Comparison of ENCODE assay signal across 25 mouse cellular contexts in genomic region chr6:45536999-45537398, GRCm38 (mm10).
DNase-seq lines count a peak whose midpoint lies in the region; ATAC-seq and TF ChIP-seq lines count a peak whose summit lies in the region.
"Had no signal": no experiment of that assay in that cellular context is flagged by ENCODE, and none has a peak within 500 bp of the region (broad histone marks: within the 10 kb centered on the region; RNA-seq: fewer than 3 reads in every experiment).

No protein-coding gene starts in this region.

- no peak for TF ChIP-seq CTCF in midbrain, postnatal 0 days (IDR thresholded peaks at IDR 0.05)
- TF ChIP-seq CTCF in brain, embryonic 14.5 days (IDR thresholded peaks at IDR 0.05; ENCODE audit: borderline replicate concordance, extremely low read depth, insufficient read depth, insufficient read length), result no peak
- TF ChIP-seq CTCF in intestine, postnatal 0 days (IDR thresholded peaks at IDR 0.05; ENCODE audit: low read depth), result no peak

- H3K9ac ChIP-seq in hindbrain, embryonic 16.5 days (ENCODE audit: low read depth, low read length), result no peak overlapping the region
- H3K9ac ChIP-seq in hindbrain, embryonic 14.5 days, result no peak overlapping the region
- no peak overlapping the region for H3K9ac ChIP-seq in midbrain, postnatal 0 days (replicated peaks; ENCODE audit: low read length, poor library complexity, severe bottlenecking)
- H3K9ac ChIP-seq in midbrain, embryonic 16.5 days (ENCODE audit: low read depth, low read length), result no peak overlapping the region
- H3K9ac ChIP-seq in intestine, postnatal 0 days (ENCODE audit: low read depth, low read length), result no peak overlapping the region
- H3K9ac ChIP-seq: embryonic facial prominence, embryonic 13.5 days; forebrain, embryonic 12.5 days; forebrain, embryonic 15.5 days; heart, embryonic 12.5 days; heart, embryonic 15.5 days; hindbrain, embryonic 13.5 days had no signal

- 0 out of 2 replicates have a peak, but pooled peaks have one; percentile 34 for ATAC-seq in hindbrain, embryonic 16.5 days
- ATAC-seq in hindbrain, embryonic 14.5 days (ENCODE audit: low FRiP score), result no peak
- ATAC-seq in midbrain, postnatal 0 days (ENCODE audit: low FRiP score), result no peak
- no peak for ATAC-seq in midbrain, embryonic 16.5 days
- no peak for ATAC-seq in intestine, postnatal 0 days
- ATAC-seq: CD4-positive, CD25-positive, alpha-beta regulatory T cell, adult 4 months; forebrain, embryonic 15.5 days had no signal

- H3K9me3 ChIP-seq in hindbrain, embryonic 16.5 days (ENCODE audit: control insufficient read depth, low read length), result no peaks in the 10 kb centered on the region
- no peaks in the 10 kb centered on the region for H3K9me3 ChIP-seq in hindbrain, embryonic 14.5 days (ENCODE audit: control insufficient read depth, low read length)
- H3K9me3 ChIP-seq in midbrain, postnatal 0 days (ENCODE audit: low read length), result no peaks in the 10 kb centered on the region
- no peaks in the 10 kb centered on the region for H3K9me3 ChIP-seq in midbrain, embryonic 16.5 days (replicated peaks; ENCODE audit: control insufficient read depth, low read length, poor library complexity, severe bottlenecking)
- no peaks in the 10 kb centered on the region for H3K9me3 ChIP-seq in intestine, postnatal 0 days (ENCODE audit: control insufficient read depth)
- H3K9me3 ChIP-seq: embryonic facial prominence, embryonic 10.5 days; embryonic facial prominence, embryonic 13.5 days; forebrain, embryonic 12.5 days; forebrain, embryonic 15.5 days; heart, embryonic 12.5 days; heart, embryonic 15.5 days; hindbrain, embryonic 10.5 days; hindbrain, embryonic 13.5 days had no signal

- no peak for DNase-seq in hindbrain, embryonic 14.5 days (ENCODE audit: low spot score)
- peak; percentile 2 for DNase-seq in midbrain, postnatal 0 days (ENCODE audit: low spot score)
- DNase-seq in brain, embryonic 14.5 days (ENCODE audit: low read depth), result peak; percentile 29
- DNase-seq: adrenal gland, adult 8-10 months; adrenal gland, postnatal 25 days; cerebellum, adult 18-20 months; cerebellum, adult 9-10 months; embryo, embryonic 11 days; gastrocnemius, postnatal 25 days; heart, adult 18-20 months; heart, postnatal 10 days; heart, postnatal 36 days had no signal

- no peaks in the 10 kb centered on the region for H3K27me3 ChIP-seq in hindbrain, embryonic 16.5 days (replicated peaks; ENCODE audit: control insufficient read depth, insufficient read depth, low read length)
- H3K27me3 ChIP-seq in hindbrain, embryonic 14.5 days (ENCODE audit: control insufficient read depth, insufficient read depth, low read length), result no peaks in the 10 kb centered on the region
- no peaks in the 10 kb centered on the region for H3K27me3 ChIP-seq in midbrain, postnatal 0 days (ENCODE audit: insufficient read depth, low read length)
- no peaks in the 10 kb centered on the region for H3K27me3 ChIP-seq in midbrain, embryonic 16.5 days (ENCODE audit: control insufficient read depth, insufficient read depth, low read depth, low read length)
- H3K27me3 ChIP-seq in intestine, postnatal 0 days (replicated peaks; ENCODE audit: control insufficient read depth, insufficient read depth, low read length), result no peaks in the 10 kb centered on the region
- H3K27me3 ChIP-seq: embryonic facial prominence, embryonic 13.5 days; forebrain, embryonic 12.5 days; forebrain, embryonic 15.5 days; heart, embryonic 12.5 days; heart, embryonic 15.5 days; hindbrain, embryonic 13.5 days had no signal

- H3K4me2 ChIP-seq in hindbrain, embryonic 16.5 days (ENCODE audit: low read length), result no peak overlapping the region
- H3K4me2 ChIP-seq in hindbrain, embryonic 14.5 days (replicated peaks), result no peak overlapping the region
- H3K4me2 ChIP-seq in midbrain, postnatal 0 days (ENCODE audit: low read depth, low read length, poor library complexity, severe bottlenecking), result no peak overlapping the region
- no peak overlapping the region for H3K4me2 ChIP-seq in midbrain, embryonic 16.5 days (ENCODE audit: low read length)
- H3K4me2 ChIP-seq in intestine, postnatal 0 days (replicated peaks; ENCODE audit: low read depth), result no peak overlapping the region
- H3K4me2 ChIP-seq: embryonic facial prominence, embryonic 13.5 days; forebrain, embryonic 12.5 days; forebrain, embryonic 15.5 days; heart, embryonic 12.5 days; heart, embryonic 15.5 days; hindbrain, embryonic 13.5 days had no signal

- H3K36me3 ChIP-seq in hindbrain, embryonic 16.5 days (ENCODE audit: control insufficient read depth, insufficient read depth, low read length), result no peaks in the 10 kb centered on the region
- H3K36me3 ChIP-seq in hindbrain, embryonic 14.5 days (replicated peaks; ENCODE audit: control insufficient read depth, insufficient read depth), result no peaks in the 10 kb centered on the region
- no peaks in the 10 kb centered on the region for H3K36me3 ChIP-seq in midbrain, postnatal 0 days (ENCODE audit: insufficient read depth, low read length)
- no peaks in the 10 kb centered on the region for H3K36me3 ChIP-seq in midbrain, embryonic 16.5 days (ENCODE audit: control insufficient read depth, insufficient read depth, low read length)
- H3K36me3 ChIP-seq in intestine, postnatal 0 days (ENCODE audit: control insufficient read depth, insufficient read depth), result no peaks in the 10 kb centered on the region
- H3K36me3 ChIP-seq: embryonic facial prominence, embryonic 10.5 days; embryonic facial prominence, embryonic 13.5 days; forebrain, embryonic 12.5 days; forebrain, embryonic 15.5 days; heart, embryonic 12.5 days; heart, embryonic 15.5 days; hindbrain, embryonic 10.5 days; hindbrain, embryonic 13.5 days had no signal

- no peak for TF ChIP-seq POLR2A in brain, embryonic 14.5 days (IDR thresholded peaks at IDR 0.05; ENCODE audit: borderline replicate concordance, extremely low read depth, insufficient read depth, insufficient read length, poor library complexity, severe bottlenecking)

- 0 out of 2 replicates have a peak, but pooled peaks cover 3% of the 10 kb centered on the region for H3K4me1 ChIP-seq in hindbrain, embryonic 16.5 days (ENCODE audit: control insufficient read depth, insufficient read depth, low read depth, low read length)
- no peaks in the 10 kb centered on the region for H3K4me1 ChIP-seq in hindbrain, embryonic 14.5 days (replicated peaks; ENCODE audit: control insufficient read depth, insufficient read depth, low read length)
- no peaks in the 10 kb centered on the region for H3K4me1 ChIP-seq in midbrain, postnatal 0 days (ENCODE audit: insufficient read depth, low read length)
- peaks cover 4% of the 10 kb centered on the region; the same call in 1 of the 2 replicates for H3K4me1 ChIP-seq in midbrain, embryonic 16.5 days (ENCODE audit: control insufficient read depth, insufficient read depth, low read length)
- H3K4me1 ChIP-seq in intestine, postnatal 0 days (replicated peaks; ENCODE audit: control insufficient read depth, insufficient read depth, low read length), result no peaks in the 10 kb centered on the region
- H3K4me1 ChIP-seq: embryonic facial prominence, embryonic 10.5 days; embryonic facial prominence, embryonic 13.5 days; forebrain, embryonic 12.5 days; forebrain, embryonic 15.5 days; heart, embryonic 12.5 days; heart, embryonic 15.5 days; hindbrain, embryonic 10.5 days had no signal

- no peak overlapping the region for H3K27ac ChIP-seq in hindbrain, embryonic 16.5 days (ENCODE audit: low read depth, low read length)
- no peak overlapping the region for H3K27ac ChIP-seq in hindbrain, embryonic 14.5 days
- no peak overlapping the region for H3K27ac ChIP-seq in midbrain, postnatal 0 days (ENCODE audit: low read depth, low read length)
- H3K27ac ChIP-seq in midbrain, embryonic 16.5 days (ENCODE audit: low read length), result no peak overlapping the region
- no peak overlapping the region for H3K27ac ChIP-seq in intestine, postnatal 0 days (ENCODE audit: low read depth, low read length)
- H3K27ac ChIP-seq: embryonic facial prominence, embryonic 10.5 days; embryonic facial prominence, embryonic 13.5 days; forebrain, embryonic 12.5 days; forebrain, embryonic 15.5 days; heart, embryonic 15.5 days; hindbrain, embryonic 10.5 days; hindbrain, embryonic 13.5 days had no signal

- WGBS in hindbrain, embryonic 16.5 days, result 48% methylated on average over 2 of the region's 2 CpGs
- 55% methylated on average over 2 of the region's 2 CpGs for WGBS in hindbrain, embryonic 14.5 days
- WGBS in midbrain, postnatal 0 days, result 46% methylated on average over 2 of the region's 2 CpGs
- WGBS in midbrain, embryonic 16.5 days, result 33% methylated on average over 2 of the region's 2 CpGs
- 53% methylated on average over 2 of the region's 2 CpGs for WGBS in intestine, postnatal 0 days

- H3K4me3 ChIP-seq in hindbrain, embryonic 16.5 days (ENCODE audit: low read length), result no peak overlapping the region
- no peak overlapping the region for H3K4me3 ChIP-seq in hindbrain, embryonic 14.5 days (replicated peaks; ENCODE audit: low read length)
- H3K4me3 ChIP-seq in midbrain, postnatal 0 days (ENCODE audit: low read depth, low read length), result no peak overlapping the region
- H3K4me3 ChIP-seq in midbrain, embryonic 16.5 days (ENCODE audit: low read depth, low read length), result no peak overlapping the region
- H3K4me3 ChIP-seq in intestine, postnatal 0 days (ENCODE audit: low read depth, low read length), result no peak overlapping the region
- H3K4me3 ChIP-seq: embryonic facial prominence, embryonic 10.5 days; embryonic facial prominence, embryonic 13.5 days; erythroblast, embryonic 14.5 days; forebrain, embryonic 12.5 days; forebrain, embryonic 15.5 days; heart, embryonic 12.5 days; heart, embryonic 15.5 days; hindbrain, embryonic 10.5 days; hindbrain, embryonic 13.5 days had no signal
